Mouse (Mus musculus) neural tube, embryonic 14.5 days (tissue): ENCODE results near the gene Thrb. TPM values are rescaled to one million over a fixed set of nuclear protein-coding genes. Genes with fewer than 3 reads are reported as not detected.

Experiments used
- ATAC-seq: fragments of 200-750 bp; cut with Nextera tagmentation; 2 replicates; pipeline ENCODE4 v1.8.0; 2017; ENCODE audit warnings: low read depth, mild to moderate bottlenecking, moderate TSS enrichment, moderate library complexity
- H3K27ac ChIP-seq: fragments of 300-500 bp; sonication (generic); 2 replicates; pipeline ENCODE4 v1.5.1; 2014; ENCODE audit warnings: low read depth, mild to moderate bottlenecking, control low read depth, low read length, moderate library complexity, mixed read lengths
- H3K27me3 ChIP-seq: fragments of 300-500 bp; sonication (generic); 2 replicates; pipeline ENCODE4 v1.6.1; 2014; ENCODE audit warnings: low read length; ENCODE audit not compliant: control insufficient read depth, insufficient read depth
- H3K36me3 ChIP-seq: fragments of 300-500 bp; sonication (generic); 2 replicates; pipeline ENCODE4 v1.6.1; 2014; ENCODE audit warnings: low read length, mixed read lengths; ENCODE audit not compliant: control insufficient read depth, insufficient read depth
- H3K4me1 ChIP-seq: fragments of 300-500 bp; sonication (generic); 2 replicates; pipeline ENCODE4 v1.6.1; 2014; ENCODE audit warnings: low read length; ENCODE audit not compliant: control insufficient read depth, insufficient read depth
- H3K4me2 ChIP-seq: fragments of 300-500 bp; sonication (generic); 2 replicates; pipeline ENCODE4 v1.6.1; 2014; ENCODE audit warnings: mild to moderate bottlenecking, low read depth, low read length, control low read depth
- H3K4me3 ChIP-seq: fragments of 300-500 bp; sonication (generic); 2 replicates; pipeline ENCODE4 v1.5.1; 2014; ENCODE audit warnings: low read depth, low read length, control low read depth, mixed read lengths
- H3K9ac ChIP-seq: fragments of 300-500 bp; sonication (generic); replicated peaks from 2 replicates; pipeline ENCODE4 v1.6.1; 2014; ENCODE audit warnings: low read depth, mild to moderate bottlenecking, control low read depth, low read length, mixed read lengths
- H3K9me3 ChIP-seq: fragments of 300-500 bp; sonication (generic); 2 replicates; pipeline ENCODE4 v1.6.1; 2016; ENCODE audit warnings: low read length; ENCODE audit not compliant: control insufficient read depth
- WGBS: fragments of 180-500 bp; shearing (Covaris S2); extraction: QIAGEN DNeasy Blood & Tissue Kit; methylation state at CpG from one replicate; pipeline ENCODE4 v1.1.7; 2014; 5-methylcytosine and 5-hydroxymethylcytosine counted together
- polyA plus RNA-seq: library from polyadenylated mRNA; unstranded; fragments of >200 nt; fragmentation: Nextera tagmentation; extraction: Ambion mirVana; gene quantifications from 2 replicates; pipeline ENCODE4 v1.2.1, GENCODE M21; 2014

Thrb gene
- polyA plus RNA-seq, 1 experiment from 2014 or later, result 1.7 TPM

- no peak overlapping the region for H3K4me3 ChIP-seq
- no peak for ATAC-seq
- no peaks in the 10 kb centered on the region for H3K27me3 ChIP-seq
- no peaks in the 10 kb centered on the region for H3K36me3 ChIP-seq
- H3K9me3 ChIP-seq, result no peaks in the 10 kb centered on the region
- 82% methylated on average over 3 of the region's 3 CpGs for WGBS
- H3K4me1 ChIP-seq, result no peaks in the 10 kb centered on the region
- H3K27ac ChIP-seq, result no peak overlapping the region
- H3K4me2 ChIP-seq, result no peak overlapping the region
- no peak overlapping the region for H3K9ac ChIP-seq
These were observed 323.3 kb downstream of the Thrb start for GRCm38 (mm10) chr14:17983390-17983789.

- 64% methylated on average over 6 of the region's 6 CpGs for WGBS
- no peaks in the 10 kb centered on the region for H3K27me3 ChIP-seq
- H3K4me2 ChIP-seq, result no peak overlapping the region
- no peak overlapping the region for H3K27ac ChIP-seq
- H3K9ac ChIP-seq, result no peak overlapping the region
- no peaks in the 10 kb centered on the region for H3K9me3 ChIP-seq
- H3K36me3 ChIP-seq, result no peaks in the 10 kb centered on the region
- H3K4me3 ChIP-seq, result no peak overlapping the region
- H3K4me1 ChIP-seq, result no peaks in the 10 kb centered on the region
- ATAC-seq, result no peak
These were observed 323.8 kb downstream of the Thrb start for GRCm38 (mm10) chr14:17983839-17984238.

- WGBS, result 92% methylated on average over 2 of the region's 2 CpGs
These were observed 328.5 kb downstream of the Thrb start for GRCm38 (mm10) chr14:17988580-17988979.

GRCm38 (mm10) chr14:17989182-17989581, 329.1 kb downstream of the Thrb start:
- no peak overlapping the region for H3K4me3 ChIP-seq
- ATAC-seq, result no peak
- 86% methylated on average over 4 of the region's 4 CpGs for WGBS

More at GRCm38 (mm10) chr14:17988580-17988979, 328.5 kb downstream of the Thrb start:
- ATAC-seq, result no peak
- no peaks in the 10 kb centered on the region for H3K4me1 ChIP-seq
- H3K9ac ChIP-seq, result no peak overlapping the region
- no peak overlapping the region for H3K4me2 ChIP-seq
- H3K9me3 ChIP-seq, result no peaks in the 10 kb centered on the region
- no peaks in the 10 kb centered on the region for H3K36me3 ChIP-seq
- H3K4me3 ChIP-seq, result no peak overlapping the region
- no peak overlapping the region for H3K27ac ChIP-seq
- H3K27me3 ChIP-seq, result no peaks in the 10 kb centered on the region

GRCm38 (mm10) chr14:17990186-17990585, 330.1 kb downstream of the Thrb start:
- H3K9ac ChIP-seq, result no peak overlapping the region
- no peak overlapping the region for H3K4me3 ChIP-seq
- no peaks in the 10 kb centered on the region for H3K36me3 ChIP-seq
- H3K9me3 ChIP-seq, result no peaks in the 10 kb centered on the region
- no peak overlapping the region for H3K4me2 ChIP-seq
- no peak for ATAC-seq
- H3K27me3 ChIP-seq, result no peaks in the 10 kb centered on the region
- H3K4me1 ChIP-seq, result no peaks in the 10 kb centered on the region
- H3K27ac ChIP-seq, result no peak overlapping the region
- WGBS, result 76% methylated on average over 2 of the region's 2 CpGs

More at GRCm38 (mm10) chr14:17989182-17989581, 329.1 kb downstream of the Thrb start:
- H3K4me2 ChIP-seq, result no peak overlapping the region
- H3K9ac ChIP-seq, result no peak overlapping the region
- H3K36me3 ChIP-seq, result no peaks in the 10 kb centered on the region
- H3K4me1 ChIP-seq, result no peaks in the 10 kb centered on the region
- no peak overlapping the region for H3K27ac ChIP-seq
- H3K27me3 ChIP-seq, result no peaks in the 10 kb centered on the region
- H3K9me3 ChIP-seq, result no peaks in the 10 kb centered on the region

GRCm38 (mm10) chr14:18001886-18002285, 341.8 kb downstream of the Thrb start:
- H3K4me3 ChIP-seq, result no peak overlapping the region
- H3K36me3 ChIP-seq, result no peaks in the 10 kb centered on the region
- no peaks in the 10 kb centered on the region for H3K9me3 ChIP-seq
- whole genome bisulfite sequencing, result 76% methylated on average over 2 of the region's 2 CpGs
- no peak overlapping the region for H3K27ac ChIP-seq
- no peak overlapping the region for H3K9ac ChIP-seq
- no peak for ATAC-seq
- H3K27me3 ChIP-seq, result no peaks in the 10 kb centered on the region
- H3K4me2 ChIP-seq, result no peak overlapping the region
- H3K4me1 ChIP-seq, result no peaks in the 10 kb centered on the region

- Histone ChIP-seq H3K4me1 (no peaks in the 10 kb centered on the region), H3K4me3 (no peak overlapping the region), H3K36me3 (no peaks in the 10 kb centered on the region), H3K27ac (no peak overlapping the region), H3K9me3 (no peaks in the 10 kb centered on the region), H3K4me2 (no peak overlapping the region), H3K27me3 (no peaks in the 10 kb centered on the region), H3K9ac (no peak overlapping the region)
- WGBS, result 88% methylated on average over 1 of the region's 1 CpGs
- ATAC-seq, result no peak
These were observed 343.6 kb downstream of the Thrb start for GRCm38 (mm10) chr14:18003686-18004085.

- Histone ChIP-seq H3K9me3 (no peaks in the 10 kb centered on the region), H3K4me3 (no peak overlapping the region), H3K36me3 (no peaks in the 10 kb centered on the region), H3K9ac (no peak overlapping the region), H3K4me1 (no peaks in the 10 kb centered on the region), H3K4me2 (no peak overlapping the region), H3K27ac (no peak overlapping the region), H3K27me3 (no peaks in the 10 kb centered on the region)
- whole genome bisulfite sequencing, result 90% methylated on average over 3 of the region's 3 CpGs
- no peak for ATAC-seq
These were observed 348.5 kb downstream of the Thrb start for GRCm38 (mm10) chr14:18008524-18008923.

GRCm38 (mm10) chr14:18016604-18017003, 356.5 kb downstream of the Thrb start:
- Histone ChIP-seq H3K4me3 (no peak overlapping the region), H3K9me3 (no peaks in the 10 kb centered on the region), H3K4me2 (no peak overlapping the region), H3K27ac (no peak overlapping the region), H3K36me3 (no peaks in the 10 kb centered on the region), H3K27me3 (no peaks in the 10 kb centered on the region), H3K4me1 (no peaks in the 10 kb centered on the region), H3K9ac (no peak overlapping the region)
- no peak for ATAC-seq
- 88% methylated on average over 5 of the region's 5 CpGs for WGBS

- Histone ChIP-seq H3K27ac (no peak overlapping the region), H3K9me3 (no peaks in the 10 kb centered on the region), H3K36me3 (no peaks in the 10 kb centered on the region), H3K4me3 (no peak overlapping the region), H3K9ac (no peak overlapping the region), H3K4me2 (no peak overlapping the region), H3K27me3 (no peaks in the 10 kb centered on the region), H3K4me1 (no peaks in the 10 kb centered on the region)
- 79% methylated on average over 4 of the region's 4 CpGs for WGBS
- ATAC-seq, result no peak
These were observed 360.1 kb downstream of the Thrb start for GRCm38 (mm10) chr14:18020128-18020527.
